Mouse (Mus musculus) liver, embryonic 14.5 days (tissue): ENCODE results near the gene Sike1.

Experiments used
- CTCF ChIP-seq: IDR thresholded peaks from 2 replicates; pipeline ENCODE4 v1.5.1; 2016; ENCODE audit warnings: antibody characterized with exemption, low read depth, control low read depth
- EP300 ChIP-seq: IDR thresholded peaks from 2 replicates; pipeline ENCODE4 v1.6.1; 2016; ENCODE audit warnings: antibody characterized with exemption, low read depth

DNA sequence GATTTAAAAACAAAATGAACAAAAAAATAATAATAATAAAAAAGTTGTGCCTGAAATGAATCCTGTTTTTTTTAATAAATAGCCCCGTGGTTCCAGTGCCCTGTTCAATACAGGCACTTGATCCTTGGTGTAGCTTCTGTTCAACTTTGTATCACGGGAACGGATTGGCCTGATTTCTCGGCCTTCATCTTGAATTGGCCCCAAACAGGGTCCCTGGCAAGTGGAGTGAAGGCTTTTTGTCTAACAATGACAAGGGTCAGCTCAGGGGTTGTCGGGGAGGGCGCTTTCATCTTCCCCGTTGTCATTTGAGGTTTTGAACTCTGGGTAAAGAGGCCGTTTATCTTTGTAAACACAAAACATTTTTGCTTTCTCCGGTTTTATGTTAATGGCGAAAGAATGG lies 62.2 kb downstream of the Sike1 start:
- TF ChIP-seq CTCF (no peak), EP300 (no peak)
